Mouse (Mus musculus) embryonic facial prominence, embryonic 11.5 days (tissue): Measurements from ENCODE around the gene Snx6. TPM values are rescaled to one million over a fixed set of nuclear protein-coding genes. Genes with fewer than 3 reads are reported as not detected.
A peak's percentile ranks its signal among the peaks of the same experiment; 100 is the strongest.
"Not testable (repeated sequence)": the region's sequence is repeated elsewhere in the genome, so short reads cannot be mapped to it uniquely, and the experiment has no call there.

Experiments
- ATAC-seq: fragments of 200-750 bp; cut with Nextera tagmentation; replicated peaks from 2 replicates; pipeline ENCODE4 v1.8.0; 2017; ENCODE audit warnings: low read depth; ENCODE audit not compliant: insufficient number of reproducible peaks, low FRiP score, low TSS enrichment
- DNase-seq: peaks from one replicate; pipeline ENCODE4 v3.0.0-alpha.2; 2015; ENCODE audit warnings: low spot score
- H3K27ac ChIP-seq: fragments of 300-500 bp; sonication (generic); replicated peaks from 2 replicates; pipeline ENCODE4 v1.5.1; 2014; ENCODE audit warnings: mild to moderate bottlenecking, low read depth, low read length, control low read depth
- H3K27me3 ChIP-seq: fragments of 300-500 bp; sonication (generic); 2 replicates; pipeline ENCODE4 v1.6.1; 2014; ENCODE audit warnings: mild to moderate bottlenecking, low read length, moderate library complexity, mixed read lengths; ENCODE audit not compliant: control insufficient read depth, insufficient read depth
- H3K36me3 ChIP-seq: fragments of 300-500 bp; sonication (generic); replicated peaks from 2 replicates; pipeline ENCODE4 v1.6.1; 2014; ENCODE audit warnings: low read depth, mild to moderate bottlenecking, low read length, moderate library complexity, mixed read lengths; ENCODE audit not compliant: control insufficient read depth, insufficient read depth
- H3K4me1 ChIP-seq: fragments of 300-500 bp; sonication (generic); 2 replicates; pipeline ENCODE4 v1.6.1; 2014; ENCODE audit warnings: low read length, mixed read lengths; ENCODE audit not compliant: control insufficient read depth, insufficient read depth
- H3K4me2 ChIP-seq: fragments of 300-500 bp; sonication (generic); 2 replicates; pipeline ENCODE4 v1.6.1; 2014; ENCODE audit warnings: low read depth, mild to moderate bottlenecking, control low read depth, low read length, moderate library complexity
- H3K4me3 ChIP-seq: fragments of 300-500 bp; sonication (generic); 2 replicates; pipeline ENCODE4 v1.5.1; 2014; ENCODE audit warnings: low read depth, low read length, control low read depth
- H3K9ac ChIP-seq: fragments of 300-500 bp; sonication (generic); replicated peaks from 2 replicates; pipeline ENCODE4 v1.6.1; 2014; ENCODE audit warnings: mild to moderate bottlenecking, control low read depth, low read length
- H3K9me3 ChIP-seq: fragments of 300-500 bp; sonication (generic); replicated peaks from 2 replicates; pipeline ENCODE4 v1.6.1; 2016; ENCODE audit warnings: mild to moderate bottlenecking, low read length, inconsistent platforms, mixed read lengths; ENCODE audit not compliant: control insufficient read depth
- WGBS: fragments of 180-500 bp; shearing (Covaris S2); extraction: QIAGEN DNeasy Blood & Tissue Kit; methylation state at CpG from one replicate; pipeline ENCODE4 v1.1.7; 2014; 5-methylcytosine and 5-hydroxymethylcytosine counted together
- polyA plus RNA-seq: library from polyadenylated mRNA; unstranded; fragments of >200 nt; fragmentation: Nextera tagmentation; extraction: Ambion mirVana; gene quantifications from 2 replicates; pipeline ENCODE4 v1.2.1, GENCODE M21; 2014

Gene Snx6
- polyA plus RNA-seq, 1 experiment from 2014 or later: 297 TPM

GRCm38 (mm10) chr12:54709691-54710493 is 85.6 kb downstream of the Snx6 start:
- not testable (repeated sequence) for H3K27ac ChIP-seq, H3K9ac ChIP-seq, H3K36me3 ChIP-seq, DNase-seq, H3K9me3 ChIP-seq, H3K27me3 ChIP-seq, H3K4me3 ChIP-seq, H3K4me2 ChIP-seq, H3K4me1 ChIP-seq
- peak; percentile 36 for ATAC-seq
- WGBS: 0% methylated on average over 9 of the region's 44 CpGs

- H3K36me3 ChIP-seq: no peaks in the 10 kb centered on the region
- no peaks in the 10 kb centered on the region for H3K27me3 ChIP-seq
- 71% methylated on average over 7 of the region's 7 CpGs for WGBS
- no peaks in the 10 kb centered on the region for H3K9me3 ChIP-seq
- H3K4me1 ChIP-seq: no peaks in the 10 kb centered on the region
- ATAC-seq (no peak), DNase-seq (no peak)
- no peak overlapping the region for H3K27ac ChIP-seq
- H3K9ac ChIP-seq: no peak overlapping the region
- H3K4me3 ChIP-seq: no peak overlapping the region
- no peak overlapping the region for H3K4me2 ChIP-seq
Measured at GRCm38 (mm10) chr12:54699394-54699793, 96.1 kb downstream of the Snx6 start.

GRCm38 (mm10) chr12:54697791-54698250 is 97.7 kb downstream of the Snx6 start:
- no peak for DNase-seq
- H3K9ac ChIP-seq: no peak overlapping the region
- H3K27ac ChIP-seq: no peak overlapping the region
- H3K4me2 ChIP-seq: no peak overlapping the region
- H3K9me3 ChIP-seq: no peaks in the 10 kb centered on the region
- H3K27me3 ChIP-seq: no peaks in the 10 kb centered on the region
- no peak for ATAC-seq
- H3K4me3 ChIP-seq: no peak overlapping the region
- no peaks in the 10 kb centered on the region for H3K4me1 ChIP-seq
- H3K36me3 ChIP-seq: no peaks in the 10 kb centered on the region
- WGBS: 57% methylated on average over 6 of the region's 6 CpGs

- peak; percentile 32; the same call in 1 of the 2 replicates for ATAC-seq
- WGBS: 14% methylated on average over 7 of the region's 7 CpGs
Measured at GRCm38 (mm10) chr12:54697003-54697597, 98.4 kb downstream of the Snx6 start.

More at GRCm38 (mm10) chr12:54697003-54697597, 98.4 kb downstream of the Snx6 start:
- no peaks in the 10 kb centered on the region for H3K27me3 ChIP-seq
- no peaks in the 10 kb centered on the region for H3K9me3 ChIP-seq
- no peak overlapping the region for H3K9ac ChIP-seq
- no peaks in the 10 kb centered on the region for H3K4me1 ChIP-seq
- H3K4me3 ChIP-seq: no peak overlapping the region
- no peak overlapping the region for H3K27ac ChIP-seq
- H3K36me3 ChIP-seq: no peaks in the 10 kb centered on the region; the same call in 1 of the 2 replicates
- DNase-seq: no peak
- H3K4me2 ChIP-seq: no peak overlapping the region

Other genes starting within 250 kb of the Snx6 start
- 213 and 221 TPM in 2 replicates for gene Sptssa, start 139.1 kb downstream of the Snx6 start, polyA plus RNA-seq
- 68.7 and 81.1 TPM in 2 replicates for gene Eapp, start 99.8 kb downstream of the Snx6 start, polyA plus RNA-seq
- 211 and 222 TPM in 2 replicates for gene Cfl2, start 67.2 kb upstream of the Snx6 start, polyA plus RNA-seq
- not detected in 2 replicates for gene Gm20403, start 190.8 kb upstream of the Snx6 start, polyA plus RNA-seq
- 30.7 and 35.6 TPM in 2 replicates for gene Baz1a, start 218.6 kb upstream of the Snx6 start, polyA plus RNA-seq